Mouse (Mus musculus) embryonic facial prominence, embryonic 15.5 days (tissue): ENCODE results near the gene Sirt6. TPM values are rescaled to one million over a fixed set of nuclear protein-coding genes. Genes with fewer than 3 reads are reported as not detected.
A peak's percentile ranks its signal among the peaks of the same experiment; 100 is the strongest.
"Not testable (repeated sequence)": the region's sequence is repeated elsewhere in the genome, so short reads cannot be mapped to it uniquely, and the experiment has no call there.

Source experiments
- ATAC-seq: fragments of 200-750 bp; cut with Nextera tagmentation; 2 replicates; pipeline ENCODE4 v1.8.0; 2017; ENCODE audit warnings: low read depth, moderate TSS enrichment; ENCODE audit not compliant: insufficient number of reproducible peaks, low FRiP score, low TSS enrichment
- H3K27ac ChIP-seq: fragments of 300-500 bp; sonication (generic); replicated peaks from 2 replicates; pipeline ENCODE4 v1.5.1; 2015; ENCODE audit warnings: mild to moderate bottlenecking, inconsistent platforms
- H3K27me3 ChIP-seq: fragments of 300-500 bp; sonication (generic); 2 replicates; pipeline ENCODE4 v1.6.1; 2015; ENCODE audit warnings: inconsistent platforms
- H3K36me3 ChIP-seq: fragments of 300-500 bp; sonication (generic); 2 replicates; pipeline ENCODE4 v1.6.1; 2015; ENCODE audit warnings: mild to moderate bottlenecking, inconsistent platforms
- H3K4me1 ChIP-seq: fragments of 300-500 bp; sonication (generic); 2 replicates; pipeline ENCODE4 v1.6.1; 2015; ENCODE audit warnings: inconsistent platforms
- H3K4me2 ChIP-seq: fragments of 300-500 bp; sonication (generic); replicated peaks from 2 replicates; pipeline ENCODE4 v1.6.1; 2015; ENCODE audit warnings: mild to moderate bottlenecking, inconsistent platforms
- H3K4me3 ChIP-seq: fragments of 300-500 bp; sonication (generic); replicated peaks from 2 replicates; pipeline ENCODE4 v1.5.1; 2015; ENCODE audit warnings: mild to moderate bottlenecking, inconsistent platforms
- H3K9ac ChIP-seq: fragments of 300-500 bp; sonication (generic); 2 replicates; pipeline ENCODE4 v1.6.1; 2015; ENCODE audit warnings: inconsistent platforms
- H3K9me3 ChIP-seq: fragments of 300-500 bp; sonication (generic); replicated peaks from 2 replicates; pipeline ENCODE4 v1.6.1; 2016; ENCODE audit warnings: inconsistent platforms
- WGBS: fragments of 180-500 bp; shearing (Covaris S2); methylation state at CpG from one replicate; pipeline ENCODE4 v1.1.7; 2015; 5-methylcytosine and 5-hydroxymethylcytosine counted together
- polyA plus RNA-seq: library from polyadenylated mRNA; unstranded; fragments of >200 nt; fragmentation: Nextera tagmentation; extraction: Ambion mirVana; gene quantifications from 2 replicates; pipeline ENCODE4 v1.2.1, GENCODE M21; 2015

The Sirt6 gene
- 40.5 and 41.0 TPM in 2 replicates for polyA plus RNA-seq

GRCm38 (mm10) chr10:81626994-81627835 is at the start of gene Sirt6:
Gene Sirt6 (minus strand): TSS chr10:81627797.
- H3K9me3 ChIP-seq: no peaks in the 10 kb centered on the region
- WGBS: 3% methylated on average over 40 of the region's 40 CpGs

GRCm38 (mm10) chr10:81656174-81656573 is 28.6 kb upstream of the Sirt6 start:
- WGBS: 98% methylated on average over 2 of the region's 2 CpGs
- no peak overlapping the region for H3K27ac ChIP-seq
- H3K4me3 ChIP-seq: no peak overlapping the region
- H3K36me3 ChIP-seq: peaks cover 38% of the 10 kb centered on the region
- no peak overlapping the region for H3K4me2 ChIP-seq
- ATAC-seq: no peak
- H3K4me1 ChIP-seq: no peaks in the 10 kb centered on the region
- H3K9me3 ChIP-seq: peaks cover 53% of the 10 kb centered on the region
- no peak overlapping the region for H3K9ac ChIP-seq
- H3K27me3 ChIP-seq: no peaks in the 10 kb centered on the region

More at GRCm38 (mm10) chr10:81626994-81627835, at the start of gene Sirt6:
- ATAC-seq: peak; percentile 88
- Histone ChIP-seq H3K4me2 (peak within 1 kb of the TSS; percentile 61), H3K4me1 (peaks cover 26% of the 10 kb centered on the region), H3K36me3 (peaks cover 37% of the 10 kb centered on the region), H3K27me3 (no peaks in the 10 kb centered on the region), H3K27ac (peak within 1 kb of the TSS; percentile 90), H3K4me3 (peak within 1 kb of the TSS; percentile 70), H3K9ac (peak within 1 kb of the TSS; percentile 64)

- WGBS: 97% methylated on average over 10 of the region's 10 CpGs
- H3K9me3 ChIP-seq: peaks cover 49% of the 10 kb centered on the region
- H3K36me3 ChIP-seq: peaks cover 45% of the 10 kb centered on the region
- 0 out of 2 replicates have a peak, but pooled peaks cover 2% of the 10 kb centered on the region for H3K4me1 ChIP-seq
- no peak overlapping the region for H3K9ac ChIP-seq
- H3K4me3 ChIP-seq: no peak overlapping the region
- ATAC-seq: no peak
- H3K27ac ChIP-seq: no peak overlapping the region
- H3K4me2 ChIP-seq: no peak overlapping the region
- no peaks in the 10 kb centered on the region for H3K27me3 ChIP-seq
Measured at GRCm38 (mm10) chr10:81655178-81655577, 27.6 kb upstream of the Sirt6 start.

GRCm38 (mm10) chr10:81648803-81649775 is 21.5 kb upstream of the Sirt6 start, which contains the start of gene Gm10778:
Gene Gm10778 (plus strand): TSS chr10:81649059.
- not testable (repeated sequence) for H3K4me1 ChIP-seq, H3K27me3 ChIP-seq
- 4% methylated on average over 34 of the region's 52 CpGs for WGBS
- peak within 1 kb of the TSS; percentile 60 for H3K4me2 ChIP-seq
- ATAC-seq: peak; percentile 83
- H3K9ac ChIP-seq: peak within 1 kb of the TSS; percentile 47
- H3K27ac ChIP-seq: peak within 1 kb of the TSS; percentile 88
- H3K9me3 ChIP-seq: peaks cover 17% of the 10 kb centered on the region; the same call in 1 of the 2 replicates
- peak within 1 kb of the TSS; percentile 56 for H3K4me3 ChIP-seq
- H3K36me3 ChIP-seq: 0 out of 2 replicates have a peak, but pooled peaks cover 12% of the 10 kb centered on the region

- Histone ChIP-seq H3K36me3 (0 out of 2 replicates have a peak, but pooled peaks cover 6% of the 10 kb centered on the region), H3K4me1 (peaks cover 28% of the 10 kb centered on the region), H3K27me3 (no peaks in the 10 kb centered on the region), H3K9me3 (no peaks in the 10 kb centered on the region), H3K4me2 (no peak overlapping the region), H3K9ac (no peak overlapping the region), H3K4me3 (no peak overlapping the region), H3K27ac (no peak overlapping the region)
- ATAC-seq: no peak
- whole genome bisulfite sequencing: 76% methylated on average over 7 of the region's 7 CpGs
Measured at GRCm38 (mm10) chr10:81646015-81646555, 18.5 kb upstream of the Sirt6 start.

- Histone ChIP-seq H3K27ac (no peak overlapping the region), H3K4me3 (no peak overlapping the region), H3K36me3 (no peaks in the 10 kb centered on the region), H3K9me3 (no peaks in the 10 kb centered on the region), H3K4me2 (no peak overlapping the region), H3K27me3 (no peaks in the 10 kb centered on the region), H3K9ac (no peak overlapping the region), H3K4me1 (peaks cover 28% of the 10 kb centered on the region)
- WGBS: 88% methylated on average over 4 of the region's 4 CpGs
- no peak for ATAC-seq
Measured at GRCm38 (mm10) chr10:81645391-81645790, 17.8 kb upstream of the Sirt6 start.

- Histone ChIP-seq H3K36me3 (no peaks in the 10 kb centered on the region), H3K4me1 (peaks cover 25% of the 10 kb centered on the region), H3K27me3 (no peaks in the 10 kb centered on the region), H3K27ac (no peak overlapping the region), H3K9me3 (no peaks in the 10 kb centered on the region), H3K9ac (no peak overlapping the region), H3K4me2 (no peak overlapping the region), H3K4me3 (no peak overlapping the region)
- WGBS: 94% methylated on average over 18 of the region's 18 CpGs
- no peak for ATAC-seq
Measured at GRCm38 (mm10) chr10:81644716-81645115, 17.1 kb upstream of the Sirt6 start.

- no peak for ATAC-seq
- Histone ChIP-seq H3K27me3 (no peaks in the 10 kb centered on the region), H3K27ac (peak overlapping the region; percentile 94), H3K4me2 (peak overlapping the region; percentile 84), H3K4me1 (peaks cover 25% of the 10 kb centered on the region), H3K36me3 (no peaks in the 10 kb centered on the region), H3K9me3 (no peaks in the 10 kb centered on the region), H3K9ac (no peak overlapping the region), H3K4me3 (peak overlapping the region; percentile 67)
- WGBS: 50% methylated on average over 2 of the region's 2 CpGs
Measured at GRCm38 (mm10) chr10:81644162-81644561, 16.6 kb upstream of the Sirt6 start.

GRCm38 (mm10) chr10:81643449-81644055 is 16.0 kb upstream of the Sirt6 start:
- Histone ChIP-seq H3K9ac (peak overlapping the region; percentile 98), H3K4me3 (peak overlapping the region; percentile 67), H3K36me3 (no peaks in the 10 kb centered on the region), H3K27ac (peak overlapping the region; percentile 94), H3K4me2 (peak overlapping the region; percentile 84), H3K27me3 (no peaks in the 10 kb centered on the region), H3K9me3 (no peaks in the 10 kb centered on the region), H3K4me1 (peaks cover 25% of the 10 kb centered on the region)
- peak; percentile 89 for ATAC-seq
- under 1% methylated on average over 73 of the region's 75 CpGs for WGBS

- peak overlapping the region; percentile 67 for H3K4me3 ChIP-seq
- no peak for ATAC-seq
- peaks cover 25% of the 10 kb centered on the region for H3K4me1 ChIP-seq
- peak overlapping the region; percentile 98 for H3K9ac ChIP-seq
- no peaks in the 10 kb centered on the region for H3K36me3 ChIP-seq
- H3K9me3 ChIP-seq: no peaks in the 10 kb centered on the region
- H3K4me2 ChIP-seq: peak overlapping the region; percentile 84
- 18% methylated on average over 24 of the region's 24 CpGs for WGBS
- peak overlapping the region; percentile 94 for H3K27ac ChIP-seq
- H3K27me3 ChIP-seq: no peaks in the 10 kb centered on the region
Measured at GRCm38 (mm10) chr10:81642648-81643448, 15.3 kb upstream of the Sirt6 start.
